Mouse (Mus musculus): Measurements from ENCODE around the gene B4galt5. TPM values are rescaled to one million over a fixed set of nuclear protein-coding genes. Genes with fewer than 3 reads are reported as not detected.

B4galt5 gene
- polyA plus RNA-seq, 1 experiment from 2014 or later, result 58.7 TPM

DNA sequence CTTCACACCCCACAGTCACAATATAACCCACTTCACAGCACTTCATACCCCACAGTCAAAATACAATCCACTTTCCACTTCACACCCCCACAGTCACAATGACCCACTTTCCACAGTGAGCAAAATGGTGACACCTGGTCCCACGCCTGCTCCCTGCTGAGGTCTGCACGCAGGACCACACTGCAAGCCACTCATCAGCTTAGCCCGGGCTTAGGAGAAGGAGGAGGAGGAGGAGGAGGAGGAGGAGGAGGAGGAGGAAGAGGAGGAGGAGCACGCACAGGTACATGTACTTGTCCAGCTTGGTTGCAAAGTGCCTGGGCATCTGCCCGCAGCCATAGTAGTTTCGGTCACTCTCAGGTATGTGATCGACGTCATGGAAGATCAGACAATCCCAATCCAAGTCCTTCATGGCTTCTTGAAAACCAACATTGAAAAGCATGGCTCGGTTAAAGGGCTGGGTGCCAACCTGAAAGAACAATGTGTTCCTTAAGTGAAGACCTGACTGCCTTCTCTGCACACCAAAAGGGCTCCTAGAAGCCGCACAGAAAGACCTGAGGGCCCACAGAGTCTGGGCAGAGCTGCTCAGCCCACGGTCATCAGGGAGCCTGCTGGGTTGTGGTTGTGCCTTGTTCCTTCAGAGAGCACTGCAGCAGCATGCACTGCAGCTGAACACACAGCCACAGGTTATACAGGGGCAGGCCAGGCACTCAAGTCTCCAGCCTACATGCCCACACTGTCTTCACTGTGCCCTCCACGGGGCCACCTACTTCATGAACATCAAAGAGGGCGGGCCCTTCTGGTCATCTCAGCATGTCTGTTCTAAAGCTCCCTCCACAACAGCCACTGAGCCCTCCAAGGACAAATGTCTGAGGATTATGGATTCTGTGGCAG is 43.4 kb downstream of the B4galt5 start:
- DNase-seq (ENCODE audit: low read depth, low spot score) (no peak), ATAC-seq (no peak)
- H3K27me3 ChIP-seq, result no peaks in the 10 kb centered on the region
- POLR2A ChIA-PET, result interaction anchor here (1.5 kb wide), 1 partner anchor 42 kb away, joined by 3 read pairs; no protein-coding TSS in a partner anchor
- TF ChIP-seq CTCF (IDR thresholded peaks at IDR 0.05), result no peak
- in situ Hi-C loops (cut with MboI; ENCODE audit: low pct_unique_long_range_greater_than_20kb), result no loop called here
- CTCF ChIA-PET, result no interaction called here

- no peak for ATAC-seq
- no peak for DNase-seq (ENCODE audit: low read depth, low spot score)
- CTCF ChIA-PET, result no interaction called here
- no peak for TF ChIP-seq CTCF (IDR thresholded peaks at IDR 0.05)
- in situ Hi-C loops (cut with MboI; ENCODE audit: low pct_unique_long_range_greater_than_20kb), result no loop called here
- no peaks in the 10 kb centered on the region for H3K27me3 ChIP-seq
- POLR2A ChIA-PET, result interaction anchor here (1.5 kb wide), 1 partner anchor 43 kb away, joined by 3 read pairs; no protein-coding TSS in a partner anchor
These were observed 44.2 kb downstream of the B4galt5 start for GRCm38 (mm10) chr2:167304651-167305381.

- DNase-seq (ENCODE audit: low read depth, low spot score), result no peak
- ChIA-PET CTCF (no interaction called here), POLR2A (interaction anchor here (1.5 kb wide), 1 partner anchor 44 kb away, joined by 3 read pairs; no protein-coding TSS in a partner anchor)
- no peak for TF ChIP-seq CTCF (IDR thresholded peaks at IDR 0.05)
- ATAC-seq, result no peak
- H3K27me3 ChIP-seq, result no peaks in the 10 kb centered on the region
- in situ Hi-C loops (cut with MboI; ENCODE audit: low pct_unique_long_range_greater_than_20kb), result no loop called here
These were observed 45.2 kb downstream of the B4galt5 start for GRCm38 (mm10) chr2:167303806-167304205.

GRCm38 (mm10) chr2:167303196-167303595 is 45.8 kb downstream of the B4galt5 start:
- no peak for DNase-seq (ENCODE audit: low read depth, low spot score)
- ChIA-PET POLR2A (no interaction called here), CTCF (no interaction called here)
- TF ChIP-seq CTCF (IDR thresholded peaks at IDR 0.05), result no peak
- in situ Hi-C loops (cut with MboI; ENCODE audit: low pct_unique_long_range_greater_than_20kb), result no loop called here
- ATAC-seq, result no peak
- no peaks in the 10 kb centered on the region for H3K27me3 ChIP-seq

DNA sequence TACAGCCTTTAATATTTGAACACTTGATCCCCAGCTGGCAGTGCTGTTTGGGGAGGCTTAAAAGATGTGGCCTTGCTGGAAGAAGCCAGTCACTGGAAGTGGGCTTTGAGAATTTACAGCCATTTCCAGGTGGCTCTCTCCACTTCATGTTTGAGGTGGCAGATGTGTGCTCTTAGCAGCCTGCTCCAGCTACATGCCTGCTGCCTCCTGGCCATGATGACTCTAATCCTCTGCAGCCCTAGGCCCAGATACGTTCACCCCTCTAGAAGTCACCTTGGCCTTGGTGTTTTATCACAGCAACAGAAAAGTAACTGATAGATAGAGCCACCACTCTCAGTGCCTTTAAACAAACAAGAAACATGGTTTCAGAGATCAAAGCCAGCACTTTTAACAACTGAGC is 46.3 kb downstream of the B4galt5 start:
- in situ Hi-C loops (cut with MboI; ENCODE audit: low pct_unique_long_range_greater_than_20kb), result no loop called here
- ATAC-seq (no peak), DNase-seq (ENCODE audit: low read depth, low spot score) (no peak)
- H3K27me3 ChIP-seq, result no peaks in the 10 kb centered on the region
- CTCF ChIA-PET, result no interaction called here
- no peak for TF ChIP-seq CTCF (IDR thresholded peaks at IDR 0.05)
- POLR2A ChIA-PET, result no interaction called here

GRCm38 (mm10) chr2:167302031-167302430 is 47.0 kb downstream of the B4galt5 start:
- no peaks in the 10 kb centered on the region for H3K27me3 ChIP-seq
- in situ Hi-C loops (cut with MboI; ENCODE audit: low pct_unique_long_range_greater_than_20kb), result no loop called here
- ATAC-seq (no peak), DNase-seq (ENCODE audit: low read depth, low spot score) (no peak)
- ChIA-PET POLR2A (interaction anchor here (0.6 to 1.4 kb wide), 2 partner anchors 25 to 123 kb away, joined by 3 to 4 read pairs; no protein-coding TSS in a partner anchor), CTCF (no interaction called here)
- no peak for TF ChIP-seq CTCF (IDR thresholded peaks at IDR 0.05)

GRCm38 (mm10) chr2:167301601-167302000 is 47.4 kb downstream of the B4galt5 start:
- no peak for ATAC-seq
- no peak for TF ChIP-seq CTCF (IDR thresholded peaks at IDR 0.05)
- in situ Hi-C loops (cut with MboI; ENCODE audit: low pct_unique_long_range_greater_than_20kb), result no loop called here
- no peak for DNase-seq (ENCODE audit: low read depth, low spot score)
- CTCF ChIA-PET, result no interaction called here
- POLR2A ChIA-PET, result interaction anchor here (0.6 to 1.4 kb wide), 2 partner anchors 26 to 124 kb away, joined by 3 to 4 read pairs; no protein-coding TSS in a partner anchor
- H3K27me3 ChIP-seq, result no peaks in the 10 kb centered on the region

- in situ Hi-C loops (cut with MboI; ENCODE audit: low pct_unique_long_range_greater_than_20kb), result no loop called here
- TF ChIP-seq CTCF (IDR thresholded peaks at IDR 0.05), result no peak
- ATAC-seq (no peak), DNase-seq (ENCODE audit: low read depth, low spot score) (no peak)
- no peaks in the 10 kb centered on the region for H3K27me3 ChIP-seq
- POLR2A ChIA-PET, result interaction anchor here (1.4 kb wide), 1 partner anchor 124 kb away, joined by 4 read pairs; no protein-coding TSS in a partner anchor
- CTCF ChIA-PET, result no interaction called here
These were observed 48.0 kb downstream of the B4galt5 start for GRCm38 (mm10) chr2:167300943-167301497.

- CTCF ChIA-PET, result interaction anchor here (0.9 kb wide), 1 partner anchor 228 kb away, joined by 3 read pairs; no protein-coding TSS in a partner anchor
- DNase-seq (ENCODE audit: low read depth, low spot score), result no peak
- POLR2A ChIA-PET, result no interaction called here
- H3K27me3 ChIP-seq, result no peaks in the 10 kb centered on the region
- in situ Hi-C loops (cut with MboI; ENCODE audit: low pct_unique_long_range_greater_than_20kb), result no loop called here
- no peak for TF ChIP-seq CTCF (IDR thresholded peaks at IDR 0.05)
- ATAC-seq, result no peak
These were observed 48.9 kb downstream of the B4galt5 start for GRCm38 (mm10) chr2:167299861-167300667.
